Mouse (Mus musculus): Measurements from ENCODE around the gene Cyp4a30b.

DNA sequence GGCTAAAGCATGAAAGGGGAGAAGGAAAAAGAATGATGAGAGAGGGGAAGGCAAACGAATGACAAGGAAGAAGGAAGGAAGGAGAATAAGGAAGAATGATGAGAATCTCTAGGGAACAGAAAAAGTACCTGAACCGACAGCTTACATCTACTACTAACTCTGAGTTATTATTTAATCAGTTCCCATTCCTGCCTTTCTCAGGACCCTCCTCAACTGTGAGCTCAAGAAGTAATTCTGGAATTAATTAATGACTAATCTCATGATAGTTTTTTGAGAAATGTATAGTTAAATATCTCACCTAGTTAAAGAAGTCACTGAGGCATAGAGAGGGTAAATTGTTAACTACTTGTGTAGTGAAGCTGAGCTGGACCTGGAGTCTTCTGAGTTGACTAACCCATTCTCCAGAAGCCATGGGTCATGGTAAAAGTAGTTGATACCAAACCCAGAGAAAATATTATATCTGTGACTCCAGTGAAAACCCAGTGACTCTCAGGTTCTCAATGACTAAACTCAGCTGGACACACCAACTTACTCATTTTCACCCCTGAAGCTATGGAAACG is 1.7 kb upstream of the Cyp4a30b start:
- TF ChIP-seq CTCF (IDR thresholded peaks at IDR 0.05) (no peak), EP300 (IDR thresholded peaks at IDR 0.05) (no peak)
